Mouse (Mus musculus): ENCODE measurements at regions not wholly inside any gene's neighbourhood (a gene's known extent, or its start where the extent isn't known, plus 50 kb on each side); places are given as distances from the start of the nearest gene placed in this dataset.
A peak's percentile ranks its signal among the peaks of the same experiment; 100 is the strongest.

DNA sequence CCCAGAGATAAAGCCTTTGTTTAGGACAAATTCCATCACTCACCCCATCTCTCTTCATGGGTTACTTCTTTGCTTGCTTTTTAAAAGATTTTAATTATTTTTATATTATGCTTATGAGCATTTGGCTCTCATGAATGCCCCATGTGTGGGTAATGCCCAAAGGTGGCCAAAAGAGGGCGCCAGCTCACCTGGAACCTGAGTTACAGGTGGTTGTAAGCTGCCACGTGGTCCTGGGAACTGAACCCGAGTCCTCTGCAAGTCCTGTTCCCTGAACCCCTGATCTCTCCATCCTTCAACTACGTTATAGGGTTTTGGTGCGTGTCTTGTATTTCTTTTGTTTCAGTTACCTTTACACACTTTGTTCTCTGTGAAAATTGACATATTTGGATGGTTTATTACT lies 460.2 kb downstream of the Rps24 start:
- no peak for DNase-seq (ENCODE audit: low read depth)

DNA sequence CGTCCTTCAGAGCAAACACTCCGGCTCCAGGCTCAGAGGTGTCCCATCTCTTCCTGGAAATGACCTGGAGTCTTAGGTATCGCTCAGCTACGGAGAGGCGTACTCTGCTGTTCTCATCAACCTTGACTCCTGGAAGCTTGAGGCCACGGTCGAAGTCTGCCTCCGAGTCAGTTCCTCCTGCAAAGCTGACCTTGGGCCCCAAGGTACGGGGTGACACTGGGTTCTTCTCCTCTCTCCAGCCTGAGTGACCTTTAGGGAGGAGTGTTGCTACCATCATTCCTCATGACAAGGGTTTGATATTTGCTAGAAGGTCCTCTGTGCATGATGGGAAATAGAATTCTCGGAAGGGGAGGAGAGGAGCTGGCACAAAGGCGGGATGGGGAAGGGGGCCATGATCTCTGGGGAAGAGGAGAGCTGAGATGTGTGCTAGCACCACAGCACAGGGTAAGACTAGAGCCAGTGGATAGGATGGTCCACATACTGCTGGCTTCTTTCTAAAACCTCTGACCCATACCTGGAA lies 469.0 kb downstream of the Rps24 start:
- no peak for DNase-seq (ENCODE audit: low read depth)

DNA sequence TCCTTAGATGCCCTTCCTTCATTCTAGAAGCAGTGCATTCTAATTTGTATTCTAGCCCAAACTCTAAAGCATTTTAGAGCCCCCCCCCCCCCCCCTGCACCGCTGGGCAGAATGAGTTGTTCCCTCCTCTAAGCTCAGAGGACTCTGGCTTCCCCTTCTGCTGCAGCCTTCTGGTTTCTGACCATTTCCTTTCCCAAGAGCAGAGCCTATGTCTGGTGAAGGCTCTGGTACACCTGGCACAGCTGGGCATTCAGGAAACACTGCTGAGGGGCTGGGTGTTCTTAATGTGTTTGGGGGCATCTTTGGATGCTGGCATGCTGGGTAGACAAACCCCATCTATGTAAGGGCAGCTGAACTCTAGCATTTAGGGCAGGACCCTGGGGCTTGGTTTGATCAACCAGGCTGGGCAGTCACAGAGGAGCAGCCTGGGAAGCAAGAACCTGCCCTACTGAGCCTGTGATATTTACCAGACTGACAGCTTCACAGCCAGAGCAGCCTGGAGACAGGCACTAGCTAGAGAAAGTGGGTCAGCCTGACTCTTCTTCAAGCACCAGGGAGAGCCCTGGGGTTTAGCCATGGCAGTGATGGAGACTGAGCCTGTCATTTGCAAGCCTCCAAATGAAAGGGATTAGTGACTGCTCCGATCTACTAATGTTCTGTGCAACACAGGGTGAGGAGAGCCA lies 469.7 kb downstream of the Rps24 start:
- DNase-seq (ENCODE audit: low read depth): no peak

DNA sequence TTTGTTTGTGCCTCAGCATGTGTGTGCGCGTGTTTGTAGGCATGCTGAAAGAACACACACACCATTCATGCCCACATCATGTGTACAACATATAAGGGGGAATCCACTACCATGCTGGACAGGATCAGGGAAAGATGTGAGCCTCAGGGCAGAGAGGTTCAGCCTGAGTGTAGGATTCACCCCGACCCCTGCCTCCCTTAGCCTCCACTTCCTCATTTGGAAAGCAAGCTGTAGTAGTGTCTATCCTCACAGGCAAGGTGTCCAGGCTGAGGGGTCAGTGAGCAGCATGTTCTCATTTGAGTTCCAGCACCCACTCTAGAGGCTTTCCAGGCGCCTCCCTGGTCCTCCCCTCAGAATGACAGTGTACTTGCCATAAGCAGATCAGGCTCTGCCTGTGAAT lies 470.5 kb downstream of the Rps24 start:
- DNase-seq (ENCODE audit: low read depth): no peak

DNA sequence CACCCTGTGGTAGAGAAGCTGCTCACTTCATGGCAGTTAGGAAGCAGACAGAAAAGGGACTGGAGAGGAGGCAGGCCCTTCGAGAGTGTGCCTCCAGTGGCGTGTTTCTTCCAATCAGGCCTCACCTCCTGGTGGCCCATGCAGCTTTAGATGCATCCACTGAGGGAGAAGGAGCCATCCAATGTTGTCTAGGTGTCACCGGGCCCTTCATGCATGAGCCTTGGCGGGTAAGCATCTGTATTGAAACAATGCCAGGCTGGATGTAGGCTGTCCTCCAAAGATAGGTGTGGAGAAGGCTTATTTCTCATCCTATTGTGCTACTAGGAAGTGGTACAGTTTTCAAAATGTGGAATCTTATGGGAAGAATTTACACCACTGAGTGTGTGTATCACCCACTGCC lies 471.9 kb downstream of the Rps24 start:
- DNase-seq (ENCODE audit: low read depth): no peak

DNA sequence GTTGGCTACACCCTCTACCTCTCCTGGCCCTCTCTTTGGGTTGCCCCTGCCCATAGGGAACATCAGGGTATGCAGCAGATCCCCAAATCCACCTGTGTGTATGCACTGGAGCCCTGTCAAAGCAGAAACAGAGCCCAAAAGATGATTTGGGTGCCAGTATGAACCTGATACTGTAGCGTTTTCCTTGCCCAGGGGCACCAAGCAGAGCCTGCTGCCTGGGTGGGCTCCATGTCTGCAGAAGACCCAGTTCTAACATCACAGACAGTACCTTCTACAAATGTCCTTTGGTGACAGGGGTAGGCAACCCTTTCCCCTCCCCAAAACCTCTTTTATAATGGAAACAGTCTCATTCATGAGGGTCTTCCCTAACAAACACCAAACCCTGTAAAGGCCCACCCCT lies 472.5 kb downstream of the Rps24 start:
- no peak for DNase-seq (ENCODE audit: low read depth)

DNA sequence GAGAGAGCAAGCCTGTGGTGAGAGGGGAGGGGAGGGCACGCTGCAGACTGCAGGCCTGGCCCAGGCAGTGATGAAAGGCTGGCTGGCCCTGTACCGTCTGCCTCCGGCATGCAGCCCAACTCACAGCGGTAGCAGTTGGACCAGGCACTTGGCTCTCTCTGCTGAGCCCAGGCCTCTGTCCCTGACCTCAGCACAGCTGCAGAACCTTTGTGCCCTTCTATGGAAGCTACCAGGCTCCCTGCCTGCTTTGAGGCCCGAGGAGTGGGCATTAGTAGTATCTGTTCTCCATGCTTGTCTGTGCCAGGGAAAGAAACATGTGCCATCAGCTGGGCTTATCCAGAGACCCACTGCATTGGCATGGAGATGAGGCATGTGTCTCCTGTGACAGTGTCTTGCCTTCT lies 473.2 kb downstream of the Rps24 start:
- DNase-seq (ENCODE audit: low read depth): no peak

DNA sequence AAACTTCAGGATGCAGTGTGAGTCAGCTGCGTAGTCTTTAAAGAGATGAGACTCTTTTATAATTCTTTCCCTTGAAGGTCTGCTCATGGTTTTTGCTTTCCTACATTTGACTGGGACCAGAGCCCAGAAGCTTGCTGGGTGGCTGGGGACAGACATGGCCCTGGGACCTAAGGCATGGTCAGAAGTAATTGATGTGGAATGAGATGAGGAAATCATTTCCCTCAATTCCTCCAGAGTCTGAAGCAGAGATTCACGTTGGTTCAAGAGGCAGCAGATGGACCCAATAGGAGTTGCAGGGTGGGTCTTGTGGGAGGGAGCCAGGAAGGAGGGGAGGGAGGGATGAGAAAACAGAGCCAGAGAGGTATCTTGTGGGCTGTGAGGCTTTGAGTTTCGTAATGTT lies 473.9 kb downstream of the Rps24 start:
- no peak for DNase-seq (ENCODE audit: low read depth)

DNA sequence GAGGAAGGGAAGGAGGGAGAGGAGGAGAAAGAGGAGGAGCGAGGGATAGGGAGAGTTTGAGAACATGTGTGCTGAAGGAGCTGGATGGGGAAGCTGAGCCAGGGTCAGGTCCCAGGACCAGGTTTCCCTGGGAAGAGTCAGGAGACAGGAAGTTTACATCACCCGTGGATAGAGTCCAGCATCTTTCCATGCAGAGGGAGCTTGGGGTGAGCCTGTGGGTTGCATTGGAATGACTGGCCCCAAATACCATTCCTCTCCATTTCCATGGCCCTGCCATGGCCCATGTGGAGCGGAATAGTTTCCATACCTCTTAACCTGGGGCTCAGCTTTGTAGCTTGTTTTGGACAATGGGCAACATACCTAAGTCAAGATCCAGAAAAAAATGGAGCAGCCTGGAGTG lies 474.8 kb downstream of the Rps24 start:
- no peak for DNase-seq (ENCODE audit: low read depth)

DNA sequence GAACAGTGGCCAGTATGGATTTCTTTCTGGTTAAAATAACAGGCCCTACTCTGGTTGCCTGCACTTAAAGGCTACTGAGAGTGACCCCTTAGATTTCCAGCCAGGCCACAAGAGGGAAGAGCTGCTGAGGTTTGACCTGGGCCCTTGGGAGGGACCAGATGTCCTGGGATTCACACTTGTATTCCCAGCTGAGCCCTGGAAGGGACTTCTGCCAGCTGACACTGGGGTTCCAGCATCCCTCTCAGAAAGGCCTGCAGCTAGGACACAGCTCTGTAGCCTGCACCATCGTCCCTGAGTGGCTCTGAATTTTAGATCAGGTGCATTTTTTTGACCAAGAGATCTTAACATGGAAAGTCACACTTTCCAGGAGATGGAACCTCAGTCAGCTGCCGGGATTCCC lies 482.7 kb downstream of the Rps24 start:
- no peak for DNase-seq (ENCODE audit: low read depth)

DNA sequence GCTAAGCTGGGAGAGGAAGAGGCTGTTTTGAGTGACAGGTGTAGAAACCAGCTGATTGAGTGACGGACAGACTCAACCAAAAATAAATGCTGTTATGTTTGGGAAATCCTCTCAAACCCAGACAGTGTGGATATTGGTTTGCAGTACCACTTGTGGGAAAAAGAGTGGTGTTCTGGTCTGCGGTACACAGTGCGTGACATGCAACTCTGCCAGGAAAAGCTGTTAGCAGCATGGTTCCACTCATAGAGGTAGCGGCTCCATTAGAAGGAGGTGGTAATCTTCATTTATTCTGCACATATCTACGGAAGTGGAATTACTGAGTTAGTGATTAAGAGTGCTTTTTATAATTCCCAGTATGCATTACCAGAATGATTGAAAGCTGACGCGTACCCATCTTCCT lies 485.4 kb downstream of the Rps24 start:
- DNase-seq (ENCODE audit: low read depth): no peak

DNA sequence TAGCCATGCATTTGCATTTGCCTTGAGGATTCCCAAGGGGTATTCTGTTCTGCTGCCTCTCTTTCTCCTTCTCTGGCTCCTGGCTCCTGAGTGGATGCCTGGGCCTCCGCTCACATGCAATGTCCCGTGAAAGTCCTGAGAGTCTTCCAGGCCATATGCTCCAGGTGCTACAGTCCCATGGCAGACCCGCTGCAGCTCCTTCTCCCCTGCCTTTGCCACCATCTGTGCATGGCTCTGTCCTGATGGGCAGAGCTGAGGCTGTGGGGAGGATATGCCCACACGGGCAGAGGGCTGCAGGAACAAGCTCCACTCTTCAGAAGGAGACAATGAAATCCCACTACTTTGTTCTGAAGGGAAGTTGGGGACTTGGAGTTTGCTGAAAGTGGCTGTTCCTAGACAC lies 485.9 kb upstream of the Zmiz1 start:
- DNase-seq (ENCODE audit: low read depth): no peak

DNA sequence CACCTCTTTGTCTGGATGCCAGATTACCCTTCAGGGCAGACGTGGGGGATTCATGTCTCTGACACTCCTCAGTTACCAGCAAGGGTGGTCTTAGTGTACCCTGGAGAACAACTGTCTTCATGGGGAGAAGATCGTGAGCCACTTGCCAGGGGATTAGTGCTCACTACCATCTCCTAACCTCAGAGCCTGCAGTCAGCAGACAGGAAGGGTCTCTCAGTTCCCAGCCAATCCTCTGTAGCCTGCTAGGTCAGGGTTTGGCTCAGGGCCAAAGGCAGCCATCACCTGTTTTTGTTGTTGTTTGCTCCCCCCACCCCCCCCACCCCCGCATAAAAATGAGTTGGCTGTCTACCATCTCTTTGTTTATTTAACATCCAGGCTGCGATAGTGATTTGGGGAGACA lies 485.4 kb upstream of the Zmiz1 start:
- no peak for DNase-seq (ENCODE audit: low read depth)

DNA sequence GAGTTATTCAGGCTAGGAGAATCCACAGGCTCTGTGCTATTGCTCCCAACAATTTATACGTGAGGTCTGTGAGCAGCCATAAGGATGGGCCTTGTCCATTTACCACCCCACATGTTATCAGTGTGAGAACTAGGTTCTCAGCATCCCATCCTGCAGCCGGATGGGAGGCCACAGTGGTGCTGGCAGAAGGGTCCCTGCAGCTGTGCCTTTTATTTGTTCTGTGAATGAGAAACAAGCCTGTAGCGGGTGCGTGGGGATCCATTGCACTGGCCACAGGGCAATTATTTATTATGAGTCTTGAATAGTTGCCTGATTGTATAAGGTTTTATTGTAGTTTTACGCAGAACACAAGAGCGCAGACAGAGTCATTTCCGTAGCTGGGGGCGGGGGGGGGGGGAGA lies 476.5 kb upstream of the Zmiz1 start:
- no peak for DNase-seq (ENCODE audit: low read depth)

DNA sequence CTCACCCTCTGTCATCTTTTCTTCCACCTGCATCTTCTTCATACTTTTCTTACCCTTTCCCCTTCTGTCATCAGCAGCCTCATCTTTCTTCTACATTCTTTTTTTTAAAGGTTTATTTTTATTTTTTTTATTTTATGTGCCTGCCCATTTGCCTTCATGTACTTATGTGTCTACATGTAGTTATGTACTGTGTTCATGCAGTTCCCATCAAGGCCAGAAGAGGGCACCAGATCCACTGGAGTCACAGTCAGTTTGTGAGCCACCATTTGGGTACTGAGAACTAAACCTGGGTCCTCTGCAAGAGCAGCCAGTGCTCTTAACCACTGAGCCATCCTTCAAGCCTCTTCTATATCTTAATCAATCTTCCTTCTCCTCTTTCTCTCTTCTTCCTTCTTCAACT lies 475.7 kb upstream of the Zmiz1 start:
- peak; percentile 12 for DNase-seq (ENCODE audit: low read depth)

DNA sequence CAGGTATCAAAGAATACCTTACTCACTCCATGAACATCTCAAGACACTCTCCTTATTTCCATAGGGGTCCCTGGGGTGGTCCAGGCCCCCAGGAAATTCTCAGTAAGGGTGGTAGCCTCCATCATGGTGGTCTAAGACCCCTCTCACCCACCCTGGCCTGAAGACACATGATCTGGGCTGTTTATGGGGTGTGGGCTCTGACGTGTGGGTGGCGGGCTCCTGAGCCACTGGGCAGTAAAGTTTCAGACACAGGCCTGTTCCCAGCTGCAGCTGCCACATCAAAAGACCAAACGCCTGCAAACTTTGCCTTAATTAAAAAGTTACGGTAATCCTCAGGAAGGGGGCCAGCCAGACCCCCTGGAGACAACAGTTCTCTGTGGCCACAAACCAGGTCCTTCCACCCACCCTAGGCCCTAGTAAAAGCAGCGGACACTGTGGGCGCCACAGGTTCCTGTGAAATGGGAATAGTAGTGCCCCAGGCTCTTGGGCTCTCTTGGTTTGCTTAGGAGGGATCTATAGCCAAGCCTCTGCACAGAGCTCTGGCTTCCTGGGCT lies 473.1 kb upstream of the Zmiz1 start:
- DNase-seq (ENCODE audit: low read depth): no peak

DNA sequence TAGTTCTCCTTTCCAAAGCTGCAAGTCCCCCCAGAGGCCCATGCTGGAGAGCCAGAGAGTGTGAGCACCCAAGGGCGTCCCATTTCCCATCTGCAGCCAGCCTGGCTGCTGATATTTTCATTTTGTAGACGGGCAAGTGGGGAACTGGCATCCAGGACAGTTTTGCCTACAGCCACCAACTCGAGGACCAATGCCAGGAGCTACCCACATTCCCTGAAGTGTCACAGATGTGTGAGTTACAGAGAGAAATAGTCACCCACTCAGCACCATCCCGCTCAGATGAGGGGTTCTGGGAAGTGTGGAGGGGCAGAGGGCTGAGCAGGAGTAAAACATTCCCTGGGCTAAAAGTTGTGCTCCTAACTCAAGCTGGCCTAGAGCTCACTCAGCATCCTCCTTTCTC lies 472.6 kb upstream of the Zmiz1 start:
- DNase-seq (ENCODE audit: low read depth): no peak

DNA sequence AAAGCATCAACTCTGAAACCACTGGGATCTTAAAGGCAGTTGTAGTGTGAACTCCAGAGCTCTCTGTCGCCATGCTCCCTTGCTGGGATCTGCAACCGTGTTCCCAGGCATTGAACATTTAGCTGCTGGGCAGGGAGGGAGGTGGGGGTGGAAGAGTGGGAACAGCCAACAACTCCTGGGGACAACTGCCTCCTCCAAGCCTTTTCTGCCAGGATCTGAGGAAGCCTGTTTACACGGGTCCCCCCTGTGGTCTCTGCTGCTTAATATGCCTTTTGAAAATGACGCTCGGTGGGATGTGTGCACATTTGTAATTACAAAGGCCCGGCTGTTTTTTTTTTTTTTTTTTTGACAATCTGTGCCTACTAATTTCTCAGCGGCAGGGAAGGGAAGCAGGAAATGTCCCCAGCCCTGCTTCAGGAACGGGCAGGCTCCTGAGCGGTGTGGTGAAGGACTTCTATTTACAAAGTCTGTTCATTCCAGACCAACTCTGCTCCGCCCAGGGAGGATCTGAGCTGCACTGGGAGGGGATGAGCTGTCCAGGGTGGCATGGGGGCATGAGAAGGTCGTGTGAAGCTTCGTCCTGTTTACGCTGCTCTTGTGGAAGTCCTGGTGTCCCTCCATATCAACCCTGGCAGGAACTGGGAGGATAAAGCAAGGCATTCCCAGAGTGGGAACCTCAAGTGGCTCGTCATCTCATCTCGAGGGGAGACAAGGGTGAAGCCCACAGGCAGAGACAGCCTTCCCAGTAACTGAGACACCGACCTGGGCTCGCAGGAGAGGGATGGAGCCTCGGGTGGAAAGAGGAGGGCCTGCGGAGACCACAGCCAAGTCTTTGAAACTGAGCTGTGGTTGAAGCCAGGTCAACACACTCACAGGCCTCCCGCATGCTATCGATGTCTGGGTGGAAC lies 465.0 kb upstream of the Zmiz1 start:
- DNase-seq (ENCODE audit: low read depth): no peak

DNA sequence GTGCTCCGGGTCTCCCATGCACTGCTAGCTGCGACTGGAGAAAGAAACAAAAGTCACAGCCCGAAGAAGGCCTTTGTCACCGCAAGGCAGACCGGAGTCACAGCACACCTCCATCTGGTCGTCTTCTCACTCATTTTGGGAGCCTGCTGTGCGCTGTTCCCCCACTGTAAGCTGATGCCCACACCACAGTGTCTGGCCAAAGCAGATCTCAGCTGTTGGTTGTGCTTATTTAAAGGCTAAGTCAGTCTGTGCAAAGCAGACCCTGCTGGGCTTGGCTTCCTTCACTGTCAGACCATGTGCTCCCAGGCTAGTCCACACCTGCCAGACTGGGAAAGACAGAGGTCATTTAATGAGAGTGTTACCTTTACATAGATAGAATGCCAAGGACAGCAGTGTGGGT lies 463.8 kb upstream of the Zmiz1 start:
- no peak for DNase-seq (ENCODE audit: low read depth)

DNA sequence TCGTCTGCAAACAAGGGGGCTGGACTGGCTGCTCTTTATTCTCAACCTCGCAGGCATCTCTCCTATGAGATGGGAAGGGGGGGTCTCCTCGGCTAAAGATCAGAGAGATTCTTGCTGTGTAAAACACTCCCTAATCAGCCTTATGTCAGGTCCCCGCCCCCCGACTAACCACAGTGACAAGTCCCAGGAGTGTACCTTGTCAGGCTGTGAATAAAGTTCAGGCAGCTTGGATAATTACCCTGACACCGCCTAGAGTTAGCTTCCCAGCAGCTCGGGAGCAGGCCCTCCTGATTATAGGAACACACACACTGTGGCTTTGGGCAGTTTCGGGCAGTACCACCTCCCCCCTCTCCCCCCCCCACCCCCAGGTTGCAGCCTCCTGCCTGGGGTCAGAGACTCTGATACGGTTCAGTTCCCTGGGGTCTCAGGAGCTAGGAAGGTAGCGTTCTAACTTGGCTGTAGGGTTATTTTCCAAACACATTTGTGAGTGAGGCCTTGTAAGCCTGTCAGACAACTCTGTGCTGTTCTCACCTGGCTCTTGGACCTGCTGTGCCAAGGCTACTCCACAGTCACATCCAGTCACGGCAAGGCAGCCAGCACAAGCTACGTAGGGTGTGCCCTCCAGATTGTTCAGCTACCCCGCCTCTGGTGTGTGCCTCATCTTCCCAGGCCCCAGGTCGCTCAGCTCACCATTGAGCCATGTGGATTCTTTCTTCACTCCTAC lies 461.0 kb upstream of the Zmiz1 start:
- no peak for DNase-seq (ENCODE audit: low read depth)

DNA sequence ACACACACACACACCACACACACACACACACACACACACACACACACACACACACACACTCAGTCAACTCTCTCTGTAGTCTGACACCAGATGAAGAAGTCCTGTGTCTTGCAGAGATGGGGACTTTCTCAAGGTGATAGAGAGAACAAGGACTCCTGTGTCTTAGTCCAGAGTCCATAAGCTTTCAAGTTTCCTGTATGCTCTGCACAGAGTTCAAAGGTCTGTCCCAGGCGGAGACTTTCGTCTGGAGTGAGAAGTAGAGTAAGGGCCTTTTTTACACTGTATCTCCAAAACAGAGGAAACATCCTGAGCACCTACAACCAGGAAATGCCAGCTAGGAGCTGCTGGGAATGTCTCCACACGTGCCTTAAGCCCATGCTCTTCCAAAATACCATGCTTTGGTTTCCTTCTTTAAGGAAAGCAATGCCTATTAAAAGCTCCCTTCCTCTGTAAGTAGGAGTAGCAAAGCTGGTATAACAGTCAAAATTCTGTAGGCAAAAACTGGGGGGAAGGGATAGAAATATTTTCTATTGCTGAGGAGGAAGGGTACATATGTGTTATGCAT lies 459.9 kb upstream of the Zmiz1 start:
- no peak for DNase-seq (ENCODE audit: low read depth)

All from c-Kit-positive CD71-negative TER-119-negative erythroid progenitor cells, embryonic 14.5 days (primary cell).